Mouse (Mus musculus): ENCODE measurements around the gene Alox12.

The Alox12 gene

DNA sequence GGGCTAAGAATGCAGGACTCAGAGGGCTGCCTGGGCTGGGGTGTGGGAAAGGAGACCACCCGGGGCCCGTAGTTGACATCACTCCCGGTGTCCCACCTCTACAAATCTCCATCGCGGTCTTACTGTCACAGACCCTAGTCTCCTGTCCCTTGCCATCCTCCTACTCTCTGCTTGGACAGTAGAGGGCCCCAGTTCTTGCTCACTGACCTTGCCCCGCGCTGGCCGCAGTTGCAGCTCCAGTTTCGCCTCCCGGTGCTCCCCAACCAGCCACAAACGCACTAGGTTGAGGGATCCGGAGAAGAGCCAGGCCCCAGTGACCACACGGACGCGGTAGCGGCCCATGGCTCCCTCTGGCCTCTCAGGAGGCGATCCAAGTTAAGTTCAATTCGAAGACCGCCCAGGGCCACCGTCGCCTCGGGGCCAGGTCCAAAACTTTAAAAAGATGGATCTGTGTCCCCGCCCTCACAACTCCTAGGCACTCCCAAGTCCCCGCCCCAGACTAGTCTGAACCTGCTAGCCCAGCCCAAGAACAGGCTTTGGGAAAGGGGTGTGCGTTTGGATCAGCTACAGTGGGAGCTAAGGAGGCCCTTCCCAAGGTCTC, at the start of gene Alox12:
Gene Alox12, minus strand, starts transcription at position 423 of the 601 bp plus-strand sequence.
- DNase-seq (ENCODE audit: low spot score) = no peak

DNA sequence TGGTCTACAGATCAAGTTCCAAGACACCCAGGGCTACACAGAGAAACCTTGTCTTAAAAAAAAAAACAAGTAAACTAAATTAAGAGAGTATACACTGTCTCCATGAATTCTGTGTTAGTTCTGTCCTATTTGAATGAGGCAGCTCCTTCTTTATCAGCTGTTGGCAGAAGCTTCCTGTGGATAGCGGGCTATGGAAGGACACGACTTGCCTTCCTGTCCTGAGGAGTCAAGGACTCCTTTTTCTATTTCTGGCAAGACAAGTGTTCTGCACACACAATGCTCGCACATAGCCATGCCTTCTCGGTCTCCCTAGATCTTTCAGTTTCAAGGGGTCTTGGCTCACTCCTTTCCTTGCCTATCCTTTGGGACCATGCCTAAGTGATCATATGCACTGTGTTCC, 47.1 kb upstream of the Alox12 start:
- no peak for DNase-seq (ENCODE audit: low spot score)

DNA sequence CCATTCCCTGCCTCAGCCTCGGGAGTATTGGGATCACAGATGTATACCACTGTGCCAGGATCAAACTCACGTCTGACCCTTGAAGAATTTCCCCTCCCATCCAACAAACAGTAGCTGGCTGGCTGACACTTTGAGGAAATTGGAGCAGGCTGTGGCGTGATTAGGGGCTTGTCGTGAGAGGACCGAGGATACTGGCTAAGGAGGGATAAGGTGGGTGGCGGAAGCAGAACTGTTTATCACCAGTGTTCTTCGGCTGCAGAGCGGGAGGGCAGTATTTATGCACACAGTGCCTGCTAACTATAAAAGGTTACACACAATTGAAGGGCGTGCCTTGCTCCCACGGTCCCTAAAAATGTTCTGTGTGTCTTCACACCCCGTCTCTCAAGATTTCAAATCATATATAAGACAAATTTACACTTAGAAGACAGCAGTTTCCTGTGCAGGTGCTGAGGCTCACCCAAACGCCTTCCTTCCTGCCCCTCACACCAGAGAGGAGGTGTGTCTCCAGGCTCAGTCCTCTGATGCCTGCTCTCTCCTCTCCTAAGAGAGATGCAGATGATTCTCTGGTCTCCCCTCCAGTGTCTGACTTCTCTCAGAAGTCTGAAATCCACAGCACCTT, 42.8 kb upstream of the Alox12 start:
- no peak for DNase-seq (ENCODE audit: low spot score)

DNA sequence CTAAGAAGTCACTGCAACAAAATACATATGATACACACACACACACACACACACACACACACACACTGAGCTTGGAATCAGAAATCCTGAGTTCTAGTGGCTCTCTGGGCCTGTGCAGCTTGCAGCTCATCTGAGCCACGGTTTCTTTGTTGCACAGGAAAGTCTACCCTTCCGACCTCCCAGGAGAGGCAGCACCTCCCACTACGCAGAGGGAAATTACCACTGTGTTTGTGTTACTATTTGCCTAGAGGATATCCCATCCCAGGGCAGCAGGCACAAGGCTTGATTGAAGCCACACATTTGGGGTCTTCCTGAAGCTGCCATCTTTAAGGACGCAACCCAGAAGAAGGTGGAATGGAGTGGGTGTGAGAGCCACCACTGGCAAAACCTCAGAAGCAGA, 42.3 kb upstream of the Alox12 start:
- no peak for DNase-seq (ENCODE audit: low spot score)

DNA sequence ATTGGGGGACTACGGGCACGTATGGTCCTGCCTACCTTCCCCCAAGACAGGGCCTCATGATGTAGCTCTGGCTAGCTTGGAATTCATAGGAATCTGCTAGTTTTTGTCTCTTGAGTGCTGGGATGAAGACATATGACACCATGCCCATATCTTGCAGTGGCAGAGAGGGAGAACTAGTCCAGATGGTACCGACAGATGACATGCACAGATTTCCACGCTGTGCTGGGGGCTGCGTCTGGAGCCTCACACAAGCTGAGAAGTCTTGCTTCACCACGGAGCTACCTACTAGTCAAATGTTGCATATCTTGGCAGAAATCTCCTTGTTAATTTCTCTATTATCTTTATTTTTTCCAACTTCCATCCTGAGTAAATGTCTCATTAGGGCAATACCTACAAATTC, 38.7 kb upstream of the Alox12 start:
- DNase-seq (ENCODE audit: low spot score) = no peak

DNA sequence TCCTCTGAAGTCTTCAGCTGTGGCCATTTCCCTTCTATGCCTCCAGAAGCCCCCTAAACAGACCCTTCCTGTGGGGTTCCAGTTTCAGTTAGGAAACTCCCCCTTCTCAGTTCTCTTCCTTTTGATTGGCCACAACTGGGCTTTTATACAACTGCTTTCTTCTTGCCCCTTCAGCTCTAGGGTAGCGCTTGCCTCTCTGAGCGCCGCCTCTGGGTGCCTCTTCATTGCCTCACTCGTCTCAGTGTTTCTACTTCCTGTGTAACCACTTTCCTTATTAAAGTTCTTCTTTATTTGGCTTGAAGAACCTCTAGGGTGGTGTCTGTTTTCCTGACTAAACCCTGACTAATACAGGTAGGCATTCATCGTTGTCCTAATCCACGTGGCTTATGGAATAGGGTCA, 36.1 kb upstream of the Alox12 start:
- DNase-seq (ENCODE audit: low spot score) = no peak

DNA sequence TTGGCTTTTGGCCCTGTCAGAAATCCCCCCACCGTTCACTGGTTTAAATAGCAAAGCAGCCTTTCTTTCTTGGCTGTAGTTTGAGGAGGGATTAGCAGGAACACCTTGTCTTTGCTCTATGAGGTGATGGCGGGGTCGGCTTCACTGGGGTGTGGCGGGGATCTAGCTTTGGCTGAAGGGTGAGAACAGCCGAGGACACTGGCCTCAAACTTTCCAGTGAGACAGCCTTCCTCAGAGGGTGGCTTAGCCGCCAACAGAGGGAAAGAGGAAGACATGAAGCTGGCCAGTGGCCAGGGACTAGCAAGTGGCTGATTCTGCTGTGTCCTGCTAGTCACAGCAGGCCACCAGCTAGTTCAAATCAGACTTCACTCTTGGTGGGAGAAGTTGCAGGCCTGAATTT, 34.1 kb upstream of the Alox12 start:
- no peak for DNase-seq (ENCODE audit: low spot score)

DNA sequence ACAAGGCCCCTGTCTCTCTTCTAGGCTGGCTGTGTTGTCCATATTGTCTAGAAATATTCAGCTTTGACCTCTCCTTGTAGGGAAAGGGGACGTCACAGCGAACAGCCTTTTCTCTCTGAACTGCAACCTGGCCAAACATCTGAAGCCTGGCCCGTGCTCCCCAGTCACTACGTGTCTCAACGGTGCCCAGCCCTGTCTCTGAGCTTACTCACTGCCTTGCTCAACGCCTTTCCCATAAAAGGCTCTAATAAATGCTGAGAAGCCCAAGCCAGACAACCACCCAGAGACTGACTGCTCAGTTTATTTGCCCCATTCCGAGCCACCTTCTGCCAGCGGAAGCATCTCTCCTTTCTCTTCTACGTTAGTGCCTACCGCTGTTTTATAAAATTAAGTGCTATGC, 32.9 kb upstream of the Alox12 start:
- DNase-seq (ENCODE audit: low spot score) = no peak

DNA sequence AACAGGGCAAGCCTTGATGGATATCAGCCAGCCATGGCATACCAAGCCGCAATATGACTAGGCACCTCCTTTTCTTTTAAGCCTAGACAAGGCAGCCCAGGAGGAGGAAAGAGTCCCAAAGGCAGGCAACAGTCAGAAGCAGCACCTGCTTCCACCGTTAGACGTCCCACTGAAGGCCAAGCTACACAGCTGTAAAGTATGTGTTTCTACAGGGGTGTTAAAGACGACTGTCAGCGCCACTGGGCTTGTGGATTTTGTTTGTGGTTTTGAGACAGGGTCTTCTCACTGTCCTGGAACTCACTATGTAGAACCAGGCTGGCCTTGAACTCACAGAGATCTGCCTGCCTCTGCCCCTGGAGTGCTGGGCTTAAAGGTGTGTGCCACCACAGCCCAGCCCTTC, 30.5 kb upstream of the Alox12 start:
- no peak for DNase-seq (ENCODE audit: low spot score)

DNA sequence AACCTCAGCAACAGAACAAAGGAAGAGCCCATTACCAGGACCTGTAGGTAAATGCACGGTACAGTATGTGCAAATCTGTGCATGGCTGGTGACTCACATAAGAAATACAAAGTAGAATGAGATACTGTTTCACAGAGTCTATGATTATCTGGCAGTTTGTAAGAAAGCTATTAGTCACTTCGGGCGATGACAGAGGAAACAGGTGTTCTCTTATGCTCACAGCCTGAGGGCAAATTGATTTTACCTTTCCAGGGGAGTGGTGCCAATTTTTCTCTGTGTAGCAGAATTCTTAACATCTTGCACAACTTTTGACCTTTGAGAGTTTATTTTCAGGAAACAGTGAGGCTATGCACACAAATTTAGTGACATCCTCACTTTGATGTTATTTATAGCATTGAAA, 29.6 kb upstream of the Alox12 start:
- DNase-seq (ENCODE audit: low spot score) = no peak

DNA sequence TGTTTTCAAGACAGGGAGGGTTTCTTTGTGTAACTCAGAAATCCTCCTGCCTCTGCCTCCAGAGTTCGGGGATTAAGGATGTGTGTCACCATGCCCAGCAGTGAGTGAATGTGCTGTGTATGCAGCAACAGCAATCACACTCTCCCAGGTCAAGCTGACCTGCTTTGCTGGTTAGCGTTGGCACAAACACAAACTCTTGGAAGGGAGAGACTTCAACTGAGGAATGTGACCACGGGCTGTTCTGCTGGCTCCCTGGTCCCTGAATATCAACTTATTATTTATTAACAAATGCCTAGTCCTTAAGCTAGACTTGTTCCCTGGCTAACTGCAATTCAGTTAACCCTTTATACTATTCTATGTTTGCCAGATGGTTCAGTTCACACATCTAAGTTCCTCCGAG, 28.5 kb upstream of the Alox12 start:
- no peak for DNase-seq (ENCODE audit: low spot score)

DNA sequence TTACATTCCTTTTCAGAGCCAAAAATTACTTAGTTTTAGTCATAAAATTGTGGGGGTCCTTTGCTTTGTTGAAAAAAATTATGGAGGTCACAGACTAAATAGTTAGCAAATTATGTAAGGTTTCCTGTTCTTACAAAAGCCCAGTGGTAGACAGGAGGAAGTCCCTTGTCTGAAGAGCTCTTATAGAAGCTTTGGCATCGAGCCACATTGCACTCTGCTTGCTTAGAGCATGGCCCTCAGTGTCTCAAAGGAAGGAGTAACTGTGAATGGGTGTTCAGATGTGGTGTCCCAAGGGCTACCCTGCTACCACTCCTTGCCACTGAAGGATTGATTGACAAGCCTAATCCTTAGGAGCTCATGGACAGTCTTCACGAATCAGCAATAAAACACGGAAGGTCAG, 25.3 kb upstream of the Alox12 start:
- no peak for DNase-seq (ENCODE audit: low spot score)

DNA sequence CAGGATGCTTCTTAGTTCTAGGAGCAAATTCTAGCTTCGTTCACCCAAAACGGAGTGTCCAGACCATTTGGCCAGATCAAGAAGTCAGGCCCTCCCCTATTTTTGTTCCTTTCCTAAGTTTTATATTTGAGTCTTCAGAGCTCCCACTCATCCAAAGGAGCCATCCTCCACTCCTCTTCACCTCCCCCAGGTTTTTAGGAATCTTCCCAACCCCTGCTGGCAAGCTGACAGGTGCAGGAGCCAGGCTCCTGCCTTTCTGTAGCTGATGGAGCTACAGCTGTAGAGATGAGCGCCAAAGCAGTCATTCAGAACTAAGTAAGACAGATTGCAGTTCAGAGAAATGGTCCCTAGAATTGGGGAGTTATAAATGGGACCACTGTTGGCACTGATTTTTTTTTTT, 23.8 kb upstream of the Alox12 start:
- no peak for DNase-seq (ENCODE audit: low spot score)

DNA sequence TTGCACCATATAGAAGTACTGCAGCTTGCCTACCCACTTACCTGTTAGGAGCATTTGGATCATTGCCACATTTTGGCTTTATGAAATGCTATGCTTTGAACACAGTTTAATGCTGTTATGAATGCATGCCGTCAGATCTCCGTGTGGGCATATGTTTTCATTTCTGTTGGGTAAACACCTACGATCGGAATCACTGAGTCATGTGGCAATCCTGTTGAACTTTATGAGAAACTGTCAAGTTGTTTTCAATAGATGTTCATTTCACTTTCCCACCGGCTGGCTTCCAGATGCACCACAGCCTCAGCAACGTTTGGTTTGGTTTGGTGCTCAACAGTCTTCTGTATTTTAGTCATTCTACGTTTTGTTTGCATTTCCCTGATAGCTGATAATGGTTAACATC, 16.5 kb upstream of the Alox12 start:
- DNase-seq (ENCODE audit: low spot score) = no peak

DNA sequence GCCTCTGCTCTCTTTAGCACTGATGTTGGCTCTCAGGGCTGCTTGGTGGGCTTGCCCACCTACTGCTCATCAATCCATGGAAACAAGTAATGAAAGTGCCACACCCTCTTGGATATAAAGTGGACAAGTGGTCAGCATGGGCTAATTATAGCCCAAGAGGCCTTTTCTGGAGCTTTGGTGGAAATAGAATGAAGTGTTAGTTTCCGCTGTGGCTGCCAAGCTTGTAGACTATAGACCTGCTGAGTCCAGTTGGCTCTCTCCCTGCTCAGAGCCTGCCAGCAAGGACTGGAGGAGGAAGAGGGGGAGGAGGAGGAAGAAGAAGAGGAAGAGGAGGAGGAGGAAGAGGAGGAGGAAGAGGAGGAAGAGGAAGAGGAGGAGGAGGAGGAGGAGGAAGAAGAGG, 11.3 kb upstream of the Alox12 start:
- DNase-seq (ENCODE audit: low spot score) = no peak

DNA sequence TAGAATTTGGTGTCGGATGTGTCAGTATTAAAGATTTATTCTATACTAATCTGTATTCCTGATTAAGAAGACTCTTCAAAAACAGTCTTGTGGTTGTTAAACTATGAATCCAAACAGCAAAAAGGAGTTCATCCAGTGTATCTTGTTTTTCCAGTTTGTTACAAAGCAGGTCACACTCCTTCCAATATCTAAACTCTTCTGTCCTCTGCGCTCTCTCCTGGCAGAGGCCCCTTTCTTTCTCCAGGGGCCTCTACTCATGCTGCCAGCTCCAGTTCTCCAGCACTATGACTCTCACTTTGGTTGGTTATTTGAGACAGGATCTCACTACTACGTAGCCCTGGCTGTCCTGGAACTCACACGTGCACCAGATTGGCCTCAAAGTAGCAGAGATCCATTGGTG, 10.7 kb upstream of the Alox12 start:
- no peak for DNase-seq (ENCODE audit: low spot score)

DNA sequence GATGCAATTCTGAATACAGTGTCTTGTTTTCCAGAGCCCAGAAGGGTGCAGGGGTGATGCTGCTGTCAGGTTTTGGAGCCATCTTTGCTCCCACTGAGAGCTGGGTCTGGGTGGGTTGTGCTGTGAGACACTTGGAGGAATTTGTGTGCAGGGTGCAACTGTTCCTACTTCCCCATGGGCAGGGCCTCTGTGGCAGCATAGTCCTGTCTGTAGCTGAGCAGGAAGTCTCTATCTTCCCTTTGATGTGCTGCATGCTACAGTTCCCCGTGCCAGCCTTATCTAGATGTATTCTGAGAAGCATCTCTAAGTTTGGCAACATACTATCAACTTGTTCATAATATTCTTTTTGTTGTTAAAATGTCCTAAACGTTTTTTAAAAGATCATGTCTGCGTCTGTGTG, 10.1 kb upstream of the Alox12 start:
- DNase-seq (ENCODE audit: low spot score) = no peak

DNA sequence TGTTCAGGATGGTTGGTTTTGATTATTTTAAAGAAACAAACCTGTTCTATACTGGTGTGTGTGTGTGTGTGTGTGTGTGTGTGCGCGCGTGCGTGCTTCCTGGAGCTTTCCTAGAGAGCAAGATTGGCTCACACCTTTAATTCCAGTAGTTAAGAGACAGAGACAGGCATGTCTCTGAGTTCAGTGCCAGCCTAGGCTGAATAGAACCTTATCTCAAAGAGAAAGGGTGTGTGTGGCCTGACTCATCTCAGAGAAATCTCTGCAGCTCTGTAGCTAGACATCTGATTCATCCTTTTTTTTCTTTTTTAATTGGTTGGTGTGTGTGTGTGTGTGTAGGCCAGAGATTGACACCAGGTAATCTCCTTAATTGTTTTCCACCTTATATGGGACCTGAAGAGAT, 3.9 kb upstream of the Alox12 start:
- no peak for DNase-seq (ENCODE audit: low spot score)

DNA sequence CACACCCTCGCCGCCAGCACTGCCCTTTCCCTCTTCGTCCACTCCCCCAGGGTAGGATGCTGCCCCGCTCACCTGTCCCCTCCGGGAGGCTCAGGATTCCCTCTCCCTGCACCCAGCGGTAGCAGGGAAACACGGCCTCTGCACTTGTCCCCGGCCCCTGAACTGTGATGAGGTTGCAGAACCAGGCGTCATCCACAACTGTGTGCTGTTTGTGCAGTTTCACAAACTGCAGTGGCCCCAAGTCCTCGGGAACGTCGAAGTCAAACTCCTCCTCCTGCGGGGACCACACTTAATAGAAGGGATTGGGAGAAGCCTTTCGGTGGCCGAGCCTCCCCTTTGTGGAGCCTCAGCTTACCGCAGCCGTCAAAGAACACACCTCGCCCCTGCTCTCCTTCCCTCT, 816 bp downstream of the Alox12 start:
- no peak for DNase-seq (ENCODE audit: low spot score)

DNA sequence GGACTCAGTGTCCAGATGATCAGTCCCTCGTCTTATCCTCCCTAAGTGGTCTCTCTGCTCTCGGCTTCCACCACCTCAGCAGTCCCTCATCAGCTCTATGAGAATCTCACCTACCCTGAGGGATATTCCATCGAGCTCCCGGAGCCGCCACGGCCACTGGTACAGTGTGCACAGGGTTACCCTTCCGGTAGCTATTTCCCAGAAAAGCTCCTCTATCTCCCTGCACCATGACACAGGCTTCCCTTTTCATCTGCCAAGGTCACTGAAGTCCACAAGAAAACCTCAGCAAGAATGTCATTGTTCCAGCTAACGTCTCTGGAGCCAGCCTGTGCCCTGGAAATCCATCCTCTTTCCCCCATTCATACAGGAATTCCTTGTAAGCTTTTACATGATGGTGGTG, 3.3 kb downstream of the Alox12 start:
- DNase-seq (ENCODE audit: low spot score) = no peak

DNA sequence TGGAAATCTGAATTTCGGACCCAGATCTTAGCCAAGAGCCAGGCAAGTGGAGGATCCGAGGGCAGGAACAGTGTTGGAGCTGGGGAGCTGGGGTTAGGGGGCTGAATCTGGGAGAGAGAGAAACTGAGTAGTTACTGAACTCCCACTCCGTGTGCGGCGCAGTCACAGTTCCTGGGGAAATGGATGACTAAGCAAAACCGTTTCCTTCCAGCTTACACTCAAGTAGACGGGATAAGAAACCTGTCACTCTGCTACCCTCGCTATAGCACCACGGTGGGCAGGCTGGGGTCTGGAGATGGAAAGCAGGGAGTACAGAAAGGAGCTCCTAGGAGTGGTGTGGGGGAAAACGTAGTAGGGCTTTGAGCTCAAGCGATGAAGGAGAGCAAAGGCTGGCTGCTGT, 5.0 kb downstream of the Alox12 start:
- DNase-seq (ENCODE audit: low spot score) = no peak

DNA sequence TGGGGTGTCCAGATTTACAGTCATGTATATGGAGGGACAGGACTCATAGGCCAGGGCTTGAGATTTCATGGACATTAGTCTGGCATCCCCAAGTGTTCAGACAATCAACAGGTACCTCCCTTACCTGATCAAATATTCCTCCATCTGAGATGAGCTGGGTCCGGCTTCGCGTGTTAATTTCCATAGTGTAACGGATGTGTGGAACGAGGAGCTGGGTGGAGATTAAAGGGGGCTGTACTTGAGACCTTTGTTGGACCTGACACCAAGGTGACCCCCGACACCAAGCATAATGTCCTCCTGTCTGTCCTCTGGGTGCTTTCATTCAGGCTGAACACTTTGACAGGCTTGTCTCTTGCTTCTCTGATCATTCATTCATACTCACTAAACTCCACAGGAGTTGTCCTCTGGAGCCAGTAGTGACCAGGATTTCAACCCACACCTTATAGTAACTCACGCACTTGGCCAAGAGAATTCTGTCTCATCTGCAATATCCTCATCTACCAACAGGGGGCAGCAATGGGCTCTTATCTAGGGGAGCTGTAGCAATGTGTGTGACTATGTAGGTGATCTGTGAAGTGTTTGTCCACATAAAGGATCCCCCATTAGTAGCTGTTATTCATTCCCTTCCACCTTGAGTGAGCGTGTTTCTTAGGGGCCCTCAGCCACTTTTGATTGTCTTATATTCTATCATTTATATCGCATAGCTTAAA, 7.9 kb downstream of the Alox12 start:
- DNase-seq (ENCODE audit: low spot score) = no peak

DNA sequence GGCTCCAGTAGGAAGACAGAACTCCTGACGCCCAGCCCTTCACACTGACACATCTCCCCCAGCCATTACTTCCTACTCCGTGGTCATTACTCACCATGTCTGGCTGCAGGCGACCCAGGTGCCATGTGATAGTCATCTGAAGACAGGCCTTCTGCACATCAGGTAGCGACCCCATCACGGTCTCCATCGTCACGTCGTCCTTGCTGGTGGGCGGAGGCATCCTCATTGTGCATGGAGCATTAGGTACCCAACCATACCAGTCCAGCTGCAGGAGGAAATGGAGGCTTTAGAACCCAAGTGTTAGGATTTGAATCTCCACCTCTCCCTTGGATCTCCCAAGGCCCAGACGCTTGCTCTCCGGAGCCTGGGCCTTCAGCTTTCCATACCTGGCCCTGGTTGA, 12.6 kb downstream of the Alox12 start:
- DNase-seq (ENCODE audit: low spot score) = no peak
